Mouse (Mus musculus): ENCODE results near the gene Sec11a. TPM values are rescaled to one million over a fixed set of nuclear protein-coding genes. Genes with fewer than 3 reads are reported as not detected.

Sec11a gene
- polyA plus RNA-seq, 1 experiment, result 62.5 TPM

GRCm38 (mm10) chr7:80866514-80867147 is 80.9 kb downstream of the Sec11a start:
- whole genome bisulfite sequencing, result 25% methylated on average over 7 of the region's 7 CpGs
- DNase-seq (ENCODE audit: low read depth, low spot score), result peak; percentile 78

- 56% methylated on average over 7 of the region's 7 CpGs for WGBS
- DNase-seq (ENCODE audit: low read depth, low spot score), result no peak
Measured at GRCm38 (mm10) chr7:80865521-80865920, 82.1 kb downstream of the Sec11a start.

- 74% methylated on average over 8 of the region's 8 CpGs for WGBS
- DNase-seq (ENCODE audit: low read depth, low spot score), result no peak
Measured at GRCm38 (mm10) chr7:80864831-80865230, 82.7 kb downstream of the Sec11a start.

GRCm38 (mm10) chr7:80864151-80864550 is 83.4 kb downstream of the Sec11a start:
- DNase-seq (ENCODE audit: low read depth, low spot score), result no peak
- WGBS, result 61% methylated on average over 1 of the region's 1 CpGs

- WGBS, result 77% methylated on average over 5 of the region's 5 CpGs
- DNase-seq (ENCODE audit: low read depth, low spot score), result no peak
Measured at GRCm38 (mm10) chr7:80863520-80863919, 84.1 kb downstream of the Sec11a start.

- no peak for DNase-seq (ENCODE audit: low read depth, low spot score)
- 88% methylated on average over 2 of the region's 2 CpGs for WGBS
Measured at GRCm38 (mm10) chr7:80862475-80862874, 85.1 kb downstream of the Sec11a start.

- DNase-seq (ENCODE audit: low read depth, low spot score), result peak; percentile 89
- WGBS, result under 1% methylated on average over 40 of the region's 40 CpGs
Measured at GRCm38 (mm10) chr7:80860729-80861274, 86.8 kb downstream of the Sec11a start, which contains the start of gene Zscan2. TSS of gene Zscan2 (plus strand) at chr7:80860920.

GRCm38 (mm10) chr7:80860227-80860626 is 87.4 kb downstream of the Sec11a start:
- WGBS, result under 1% methylated on average over 13 of the region's 13 CpGs
- no peak for DNase-seq (ENCODE audit: low read depth, low spot score)

GRCm38 (mm10) chr7:80857181-80857580 is 90.4 kb downstream of the Sec11a start:
- DNase-seq (ENCODE audit: low read depth, low spot score), result no peak
- 8% methylated on average over 6 of the region's 6 CpGs for WGBS

GRCm38 (mm10) chr7:80855316-80855715 is 92.3 kb downstream of the Sec11a start:
- DNase-seq (ENCODE audit: low read depth, low spot score), result no peak

Other genes with a start within 250 kb of the Sec11a start
- gene Iqgap1, start 121.8 kb downstream of the Sec11a start, polyA plus RNA-seq (2012; rRNA removed), result 33.6 and 65.5 TPM in 2 replicates
- 1.3 and 1.9 TPM in 2 replicates for gene Zscan2, start 86.9 kb downstream of the Sec11a start, polyA plus RNA-seq (2012; rRNA removed)
- gene Wdr73, start 46.5 kb downstream of the Sec11a start, polyA plus RNA-seq (2012; rRNA removed), result 10.9 and 11.5 TPM in 2 replicates
- 2.0 and 2.1 TPM in 2 replicates for gene Nmb, start 42.7 kb downstream of the Sec11a start, polyA plus RNA-seq (2012; rRNA removed)
- gene Zfp592, start 45.9 kb upstream of the Sec11a start, polyA plus RNA-seq (2012; rRNA removed), result 20.2 and 25.1 TPM in 2 replicates
- gene Alpk3, start 109.8 kb upstream of the Sec11a start, polyA plus RNA-seq (2012; rRNA removed), result 0.01 and 0.03 TPM in 2 replicates
- 1.4 and 35.2 TPM in 2 replicates for gene Slc28a1, start 167.0 kb upstream of the Sec11a start, polyA plus RNA-seq (2012; rRNA removed)

Data from large intestine, adult 2 months (tissue).